Mouse (Mus musculus) hindbrain, embryonic 11.5 days (tissue): ENCODE measurements around the gene Cngb1. TPM values are rescaled to one million over a fixed set of nuclear protein-coding genes. Genes with fewer than 3 reads are reported as not detected.

Experiments
- ATAC-seq: fragments of 200-750 bp; cut with Nextera tagmentation; 2 replicates; pipeline ENCODE4 v1.8.0; 2017; ENCODE audit warnings: mild to moderate bottlenecking, moderate TSS enrichment, moderate library complexity; ENCODE audit not compliant: low FRiP score
- DNase-seq: peaks from one replicate; pipeline ENCODE4 v3.0.0-alpha.2; 2015; ENCODE audit warnings: low spot score
- H3K27ac ChIP-seq: fragments of 300-500 bp; sonication (generic); 2 replicates; pipeline ENCODE4 v1.5.1; 2014; ENCODE audit warnings: mild to moderate bottlenecking, low read depth, low read length
- H3K27me3 ChIP-seq: fragments of 300-500 bp; sonication (generic); 2 replicates; pipeline ENCODE4 v1.6.1; 2014; ENCODE audit warnings: mild to moderate bottlenecking, low read length, moderate library complexity, mixed read lengths; ENCODE audit not compliant: control insufficient read depth, insufficient read depth
- H3K36me3 ChIP-seq: fragments of 300-500 bp; sonication (generic); 2 replicates; pipeline ENCODE4 v1.6.1; 2014; ENCODE audit warnings: mild to moderate bottlenecking, low read length, moderate library complexity, mixed read lengths; ENCODE audit not compliant: control insufficient read depth, insufficient read depth
- H3K4me1 ChIP-seq: fragments of 300-500 bp; sonication (generic); replicated peaks from 2 replicates; pipeline ENCODE4 v1.6.1; 2014; ENCODE audit warnings: low read length, mixed read lengths; ENCODE audit not compliant: control insufficient read depth, insufficient read depth
- H3K4me2 ChIP-seq: fragments of 300-500 bp; sonication (generic); replicated peaks from 2 replicates; pipeline ENCODE4 v1.6.1; 2014; ENCODE audit warnings: mild to moderate bottlenecking, low read depth, low read length
- H3K4me3 ChIP-seq: fragments of 300-500 bp; sonication (generic); 2 replicates; pipeline ENCODE4 v1.5.1; 2014; ENCODE audit warnings: low read depth, low read length
- H3K9ac ChIP-seq: fragments of 300-500 bp; sonication (generic); 2 replicates; pipeline ENCODE4 v1.6.1; 2014; ENCODE audit warnings: low read depth, low read length
- H3K9me3 ChIP-seq: fragments of 300-500 bp; sonication (generic); 2 replicates; pipeline ENCODE4 v1.6.1; 2016; ENCODE audit warnings: low read length; ENCODE audit not compliant: control insufficient read depth
- WGBS: fragments of 180-500 bp; shearing (Covaris S2); extraction: QIAGEN DNeasy Blood & Tissue Kit; methylation state at CpG from one replicate; pipeline ENCODE4 v1.1.7; 2014; 5-methylcytosine and 5-hydroxymethylcytosine counted together
- polyA plus RNA-seq: library from polyadenylated mRNA; unstranded; fragments of >200 nt; fragmentation: Nextera tagmentation; extraction: Ambion mirVana; gene quantifications from 2 replicates; pipeline ENCODE4 v1.2.1, GENCODE M21; 2014

Gene Cngb1
- polyA plus RNA-seq, 1 experiment from 2014 or later: 0.71 TPM

DNA sequence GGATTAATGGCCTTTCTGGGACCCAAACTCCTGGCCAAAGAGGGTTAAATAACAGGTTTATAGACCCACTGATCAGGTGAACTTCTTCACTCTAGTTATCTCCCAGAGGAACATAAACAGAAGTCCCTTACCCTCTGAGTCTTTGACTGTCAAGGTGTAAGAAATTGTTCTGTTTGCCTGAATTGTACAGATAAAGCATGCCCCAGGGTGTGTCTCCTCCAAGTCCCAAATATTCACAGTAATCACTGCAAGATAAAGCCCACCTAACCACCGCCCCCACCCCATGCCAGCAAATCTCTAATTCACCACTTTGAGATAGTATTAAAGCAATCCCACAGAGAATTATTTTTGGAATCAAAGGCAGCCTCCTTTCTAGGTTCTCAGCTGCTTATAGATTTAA lies 24.0 kb upstream of the Cngb1 start:
- Histone ChIP-seq H3K4me3 (peak overlapping the region; percentile 56), H3K4me1 (peaks cover 5% of the 10 kb centered on the region; the same call in 1 of the 2 replicates), H3K4me2 (peak overlapping the region; percentile 84), H3K27ac (no peak overlapping the region), H3K36me3 (peaks cover 12% of the 10 kb centered on the region; the same call in 1 of the 2 replicates), H3K9ac (peak overlapping the region; percentile 85), H3K9me3 (no peaks in the 10 kb centered on the region), H3K27me3 (no peaks in the 10 kb centered on the region)
- 96% methylated on average over 1 of the region's 1 CpGs for WGBS
- DNase-seq (no peak), ATAC-seq (no peak)

DNA sequence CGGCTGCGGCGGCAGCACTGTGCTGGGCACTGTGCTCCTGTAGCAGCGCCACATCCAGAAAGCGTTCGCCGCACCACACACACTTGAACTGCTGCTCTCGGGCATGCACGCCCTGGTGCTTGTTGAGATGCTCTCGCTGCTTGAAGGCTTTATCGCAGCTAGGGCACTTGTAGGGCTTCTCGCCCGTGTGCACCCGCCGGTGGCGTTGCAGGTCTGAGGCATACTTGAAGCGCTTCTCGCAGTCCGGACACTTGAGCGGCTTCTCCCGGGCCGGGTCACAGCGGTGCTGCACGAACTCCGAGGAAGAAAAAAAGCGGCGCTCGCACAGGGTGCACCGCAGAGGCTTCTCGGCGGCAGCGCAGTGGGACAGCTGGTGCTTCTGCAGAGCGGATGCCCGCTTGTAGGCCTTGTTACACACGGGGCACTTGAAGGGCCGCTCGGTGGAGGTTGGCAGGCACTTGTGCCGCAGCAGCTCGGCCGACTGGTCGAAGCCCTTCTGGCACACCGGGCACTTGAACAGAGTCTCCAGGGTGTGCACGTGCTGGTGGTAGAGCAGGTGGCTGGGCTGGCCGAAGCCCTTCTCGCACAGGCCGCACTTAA lies 21.6 kb upstream of the Cngb1 start:
- no peak overlapping the region for H3K4me2 ChIP-seq
- H3K9me3 ChIP-seq: no peaks in the 10 kb centered on the region
- peaks cover 13% of the 10 kb centered on the region; the same call in 1 of the 2 replicates for H3K36me3 ChIP-seq
- no peaks in the 10 kb centered on the region for H3K27me3 ChIP-seq
- no peak overlapping the region for H3K9ac ChIP-seq
- no peak overlapping the region; the same call in 1 of the 2 replicates for H3K27ac ChIP-seq
- WGBS: 83% methylated on average over 44 of the region's 46 CpGs
- no peak for ATAC-seq
- H3K4me1 ChIP-seq: peaks cover 5% of the 10 kb centered on the region; the same call in 1 of the 2 replicates
- no peak overlapping the region for H3K4me3 ChIP-seq
- DNase-seq: no peak

DNA sequence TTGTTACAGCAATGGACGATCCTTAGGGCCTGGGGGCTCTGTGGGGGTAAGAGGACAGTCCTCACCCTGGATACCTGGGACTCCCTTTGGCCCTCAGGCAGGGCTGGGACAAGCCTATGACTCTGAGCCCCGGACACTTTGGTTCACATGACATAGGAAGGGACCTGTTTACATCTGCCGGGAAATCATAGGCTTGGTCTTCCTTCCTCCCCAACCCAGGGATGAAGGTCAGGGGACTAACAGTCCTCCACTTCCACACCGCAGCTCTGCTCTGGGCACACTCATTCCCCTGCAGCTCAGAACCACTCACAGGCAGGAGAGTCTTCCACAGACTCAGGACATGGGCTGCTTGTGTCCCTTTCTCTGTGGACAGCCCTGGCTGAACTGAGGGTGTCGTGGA lies 20.4 kb upstream of the Cngb1 start:
- ATAC-seq (no peak), DNase-seq (no peak)
- Histone ChIP-seq H3K9me3 (no peaks in the 10 kb centered on the region), H3K4me2 (no peak overlapping the region), H3K4me3 (no peak overlapping the region), H3K4me1 (peaks cover 5% of the 10 kb centered on the region; the same call in 1 of the 2 replicates), H3K9ac (no peak overlapping the region), H3K36me3 (peaks cover 13% of the 10 kb centered on the region; the same call in 1 of the 2 replicates), H3K27me3 (no peaks in the 10 kb centered on the region), H3K27ac (no peak overlapping the region)
- WGBS: 90% methylated on average over 5 of the region's 5 CpGs

DNA sequence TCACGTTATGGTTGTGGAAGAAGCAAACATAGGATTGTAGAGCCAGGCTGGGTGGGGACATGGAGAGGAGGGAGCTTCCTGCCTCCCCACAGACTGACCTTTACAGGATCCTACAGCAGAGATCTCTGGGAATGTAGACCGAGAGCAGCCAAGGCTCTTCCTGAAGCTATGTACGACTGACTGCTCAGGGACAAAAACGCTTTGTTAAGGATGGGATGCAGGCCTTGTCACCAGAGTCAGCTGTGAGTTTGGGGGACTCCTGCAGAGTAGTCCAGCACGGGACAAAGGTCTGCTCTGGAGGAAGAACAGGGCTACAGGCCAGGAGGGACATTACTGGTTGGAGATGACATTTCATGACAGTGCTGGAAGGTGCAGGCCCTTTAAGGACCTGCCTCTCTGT lies 18.3 kb upstream of the Cngb1 start:
- Histone ChIP-seq H3K4me3 (no peak overlapping the region), H3K27ac (no peak overlapping the region), H3K27me3 (peaks cover 3% of the 10 kb centered on the region; the same call in 1 of the 2 replicates), H3K9me3 (no peaks in the 10 kb centered on the region), H3K36me3 (peaks cover 13% of the 10 kb centered on the region; the same call in 1 of the 2 replicates), H3K9ac (no peak overlapping the region), H3K4me2 (no peak overlapping the region), H3K4me1 (no peaks in the 10 kb centered on the region; the same call in 1 of the 2 replicates)
- DNase-seq (no peak), ATAC-seq (no peak)
- 47% methylated on average over 5 of the region's 5 CpGs for WGBS

DNA sequence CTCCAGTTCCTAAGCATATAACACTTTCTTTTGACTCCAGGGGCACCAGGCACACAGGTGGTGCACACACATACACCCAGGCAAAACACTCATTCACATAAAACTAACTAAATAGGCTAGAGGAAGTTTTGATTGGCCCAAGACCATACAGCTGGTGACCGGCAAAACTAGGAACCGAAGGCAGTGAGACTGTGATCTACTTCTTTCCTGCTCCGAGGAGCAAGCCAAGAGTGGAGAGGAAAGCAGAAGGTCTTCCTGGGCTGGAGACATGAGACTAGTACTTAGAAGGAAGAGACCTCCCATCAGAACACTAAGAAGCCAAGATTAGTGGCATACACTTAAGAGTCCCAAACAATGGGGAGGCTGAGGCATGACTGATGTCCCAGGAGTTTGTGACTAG lies 16.8 kb upstream of the Cngb1 start:
- H3K27ac ChIP-seq: no peak overlapping the region
- peaks cover 3% of the 10 kb centered on the region; the same call in 1 of the 2 replicates for H3K27me3 ChIP-seq
- no peaks in the 10 kb centered on the region; the same call in 1 of the 2 replicates for H3K4me1 ChIP-seq
- no peak overlapping the region for H3K4me2 ChIP-seq
- DNase-seq (no peak), ATAC-seq (no peak)
- H3K4me3 ChIP-seq: no peak overlapping the region
- H3K9ac ChIP-seq: no peak overlapping the region
- no peaks in the 10 kb centered on the region for H3K9me3 ChIP-seq
- 91% methylated on average over 3 of the region's 3 CpGs for WGBS
- peaks cover 7% of the 10 kb centered on the region; the same call in 1 of the 2 replicates for H3K36me3 ChIP-seq

DNA sequence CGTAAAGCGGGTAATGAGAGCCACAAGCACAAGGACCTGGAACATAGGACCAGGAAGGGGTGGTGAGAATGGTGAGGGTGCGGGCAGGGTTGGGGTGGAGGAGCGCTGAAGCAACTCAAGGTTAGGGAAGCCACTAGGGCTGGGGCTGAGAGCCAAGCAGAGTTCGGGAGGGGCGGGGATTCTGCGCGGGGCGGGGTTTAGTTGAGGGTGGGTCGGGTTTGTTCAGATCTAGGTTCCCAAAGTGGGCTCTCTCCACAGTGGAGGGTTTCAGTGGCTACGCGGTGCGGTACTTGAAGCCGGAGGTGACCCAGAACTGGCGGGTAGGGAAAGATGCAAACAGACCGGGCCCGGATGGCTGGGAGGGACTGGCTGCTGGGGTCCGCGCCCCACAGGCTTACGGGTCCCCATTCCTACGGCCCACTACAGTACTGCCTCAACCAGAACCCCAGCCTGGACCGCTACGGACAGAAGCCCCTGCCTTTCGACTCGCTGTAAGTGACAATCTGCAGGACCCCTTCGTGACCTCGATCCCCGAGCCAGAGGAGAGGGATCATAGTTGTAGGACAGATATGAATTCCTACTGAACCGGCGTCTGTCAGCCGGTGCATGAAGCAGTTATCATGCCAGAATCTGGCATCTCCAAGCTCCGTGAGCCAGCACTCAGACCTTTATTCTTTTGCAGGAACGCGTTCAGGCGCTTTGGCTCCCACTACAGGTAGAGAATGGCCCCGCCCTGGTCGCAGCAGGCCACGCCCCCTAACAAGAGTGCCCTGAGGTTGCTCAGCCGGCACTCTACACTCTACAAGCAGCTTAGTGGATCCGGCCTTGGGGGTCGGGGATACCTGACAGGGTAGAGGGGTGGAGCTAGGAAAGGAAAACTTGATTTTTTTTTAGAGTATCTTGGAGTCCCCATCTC lies 14.1 kb upstream of the Cngb1 start:
- peaks cover 2% of the 10 kb centered on the region; the same call in 1 of the 2 replicates for H3K36me3 ChIP-seq
- H3K27ac ChIP-seq: no peak overlapping the region
- WGBS: 3% methylated on average over 41 of the region's 41 CpGs
- DNase-seq (peak; percentile 62), ATAC-seq (peak; percentile 58)
- H3K9ac ChIP-seq: peak overlapping the region; percentile 44; the same call in 1 of the 2 replicates
- peak overlapping the region; percentile 32 for H3K4me3 ChIP-seq
- H3K9me3 ChIP-seq: no peaks in the 10 kb centered on the region
- peaks cover 3% of the 10 kb centered on the region; the same call in 1 of the 2 replicates for H3K27me3 ChIP-seq
- H3K4me2 ChIP-seq: peak overlapping the region; percentile 70
- H3K4me1 ChIP-seq: no peaks in the 10 kb centered on the region

DNA sequence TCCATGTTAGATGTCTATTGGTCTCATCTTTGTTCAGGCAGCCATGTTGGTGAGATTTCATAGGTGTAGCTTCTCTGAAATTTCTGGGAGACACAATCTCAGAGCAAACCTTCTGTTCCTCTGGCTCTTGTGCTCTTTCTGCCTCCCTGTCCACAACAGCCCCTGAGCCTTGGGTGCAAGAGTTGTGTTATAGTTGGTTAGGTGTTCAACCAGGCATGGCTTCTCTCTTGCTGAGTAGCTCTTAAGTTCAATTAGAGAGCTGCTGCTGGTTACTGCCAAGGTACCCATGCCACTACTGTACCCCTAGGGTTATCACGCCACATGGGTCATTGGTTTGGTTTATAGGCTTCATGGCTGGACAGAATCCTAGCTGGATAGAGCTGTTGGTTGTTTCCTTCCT lies 9.0 kb upstream of the Cngb1 start:
- no peaks in the 10 kb centered on the region for H3K9me3 ChIP-seq
- no peak for ATAC-seq

DNA sequence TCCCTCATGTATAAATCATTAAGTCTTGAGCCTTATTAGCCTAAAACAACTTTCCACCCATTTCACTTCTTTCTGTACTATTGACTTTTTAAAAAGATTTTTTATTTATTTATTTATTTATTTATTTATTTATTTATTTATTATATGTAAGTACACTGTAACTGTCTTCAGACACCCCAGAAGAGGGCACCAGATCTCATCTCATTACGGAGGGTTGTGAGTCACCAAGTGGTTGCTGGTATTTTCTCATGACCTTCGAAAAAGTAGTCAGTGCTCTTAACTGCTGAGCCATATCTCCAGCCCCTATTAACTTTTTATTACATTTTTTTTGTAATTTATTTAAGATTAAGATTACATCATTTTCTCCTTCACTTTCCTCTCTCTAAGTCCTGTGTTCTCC lies 8.3 kb upstream of the Cngb1 start:
- Histone ChIP-seq H3K27me3 (no peaks in the 10 kb centered on the region), H3K36me3 (no peaks in the 10 kb centered on the region), H3K4me2 (no peak overlapping the region), H3K4me1 (no peaks in the 10 kb centered on the region), H3K9me3 (no peaks in the 10 kb centered on the region), H3K9ac (no peak overlapping the region), H3K4me3 (no peak overlapping the region), H3K27ac (no peak overlapping the region)
- ATAC-seq (no peak), DNase-seq (no peak)
- WGBS: 81% methylated on average over 2 of the region's 2 CpGs

More for the DNA sequence above, 9.0 kb upstream of the Cngb1 start:
- H3K27ac ChIP-seq: no peak overlapping the region
- no peaks in the 10 kb centered on the region for H3K36me3 ChIP-seq
- no peak overlapping the region for H3K4me2 ChIP-seq
- no peak for DNase-seq
- H3K4me1 ChIP-seq: no peaks in the 10 kb centered on the region
- 93% methylated on average over 1 of the region's 1 CpGs for WGBS
- no peaks in the 10 kb centered on the region for H3K27me3 ChIP-seq
- no peak overlapping the region for H3K4me3 ChIP-seq
- H3K9ac ChIP-seq: no peak overlapping the region
